Mouse (Mus musculus): Measurements from ENCODE around the gene Tspan15. TPM values are rescaled to one million over a fixed set of nuclear protein-coding genes. Genes with fewer than 3 reads are reported as not detected.

The Tspan15 gene
- polyA plus RNA-seq, 1 experiment from 2014 or later: 14.6 TPM

Small RNAs within 50 kb of the gene (microRNA-seq; reads per million reads assigned to microRNA genes)
- gene Mir7662: 0.97 reads per million

Other genes with a start within 250 kb of the Tspan15 start
- gene Neurog3, start 98.2 kb downstream of the Tspan15 start, polyA plus RNA-seq (2014; fragmentation: Nextera tagmentation; extraction: Ambion mirVana): not detected in 2 replicates
- 41.6 TPM in 2 replicates for gene Fam241b, start 87.3 kb downstream of the Tspan15 start, polyA plus RNA-seq (2014; fragmentation: Nextera tagmentation; extraction: Ambion mirVana)
- 0.12 and 0.19 TPM in 2 replicates for gene Tacr2, start 21.2 kb upstream of the Tspan15 start, polyA plus RNA-seq (2014; fragmentation: Nextera tagmentation; extraction: Ambion mirVana)
- gene Hk1, start 148.7 kb upstream of the Tspan15 start, polyA plus RNA-seq (2014; fragmentation: Nextera tagmentation; extraction: Ambion mirVana): 89.9 and 105 TPM in 2 replicates
- 0.34 and 0.59 TPM in 2 replicates for gene Hkdc1, start 191.2 kb upstream of the Tspan15 start, polyA plus RNA-seq (2014; fragmentation: Nextera tagmentation; extraction: Ambion mirVana)
- 1.3 and 1.8 TPM in 2 replicates for gene 4930507D05Rik, start 218.2 kb upstream of the Tspan15 start, polyA plus RNA-seq (2014; fragmentation: Nextera tagmentation; extraction: Ambion mirVana)
- 18.8 and 20.5 TPM in 2 replicates for gene Supv3l1, start 218.5 kb upstream of the Tspan15 start, polyA plus RNA-seq (2014; fragmentation: Nextera tagmentation; extraction: Ambion mirVana)